Mouse (Mus musculus) midbrain, embryonic 11.5 days (tissue): ENCODE results near the gene Gk5. TPM values are rescaled to one million over a fixed set of nuclear protein-coding genes. Genes with fewer than 3 reads are reported as not detected.

Source experiments
- ATAC-seq: fragments of 200-750 bp; cut with Nextera tagmentation; 2 replicates; pipeline ENCODE4 v1.8.0; 2017; ENCODE audit warnings: moderate TSS enrichment, moderate library complexity; ENCODE audit not compliant: low FRiP score
- DNase-seq: peaks from one replicate; pipeline ENCODE4 v3.0.0; 2015; ENCODE audit warnings: low spot score; ENCODE audit errors: missing footprints
- H3K27ac ChIP-seq: fragments of 300-500 bp; sonication (generic); 2 replicates; pipeline ENCODE4 v1.5.1; 2014; ENCODE audit warnings: low read depth, low read length
- H3K27me3 ChIP-seq: fragments of 300-500 bp; sonication (generic); 2 replicates; pipeline ENCODE4 v1.6.1; 2014; ENCODE audit warnings: mild to moderate bottlenecking, low read length, moderate library complexity, mixed read lengths; ENCODE audit not compliant: control insufficient read depth, insufficient read depth
- H3K36me3 ChIP-seq: fragments of 300-500 bp; sonication (generic); 2 replicates; pipeline ENCODE4 v1.6.1; 2014; ENCODE audit warnings: mild to moderate bottlenecking, low read length, moderate library complexity, mixed read lengths; ENCODE audit not compliant: control insufficient read depth, insufficient read depth
- H3K4me1 ChIP-seq: fragments of 300-500 bp; sonication (generic); 2 replicates; pipeline ENCODE4 v1.6.1; 2014; ENCODE audit warnings: low read length; ENCODE audit not compliant: control insufficient read depth, insufficient read depth
- H3K4me2 ChIP-seq: fragments of 300-500 bp; sonication (generic); 2 replicates; pipeline ENCODE4 v1.6.1; 2014; ENCODE audit warnings: mild to moderate bottlenecking, moderate library complexity
- H3K4me3 ChIP-seq: fragments of 300-500 bp; sonication (generic); 2 replicates; pipeline ENCODE4 v1.5.1; 2014; ENCODE audit warnings: low read depth, low read length
- H3K9ac ChIP-seq: fragments of 300-500 bp; sonication (generic); 2 replicates; pipeline ENCODE4 v1.6.1; 2014; ENCODE audit warnings: low read length
- H3K9me3 ChIP-seq: fragments of 300-500 bp; sonication (generic); 2 replicates; pipeline ENCODE4 v1.6.1; 2016; ENCODE audit warnings: low read length; ENCODE audit not compliant: control insufficient read depth
- WGBS: fragments of 180-500 bp; shearing (Covaris S2); extraction: QIAGEN DNeasy Blood & Tissue Kit; methylation state at CpG from one replicate; pipeline ENCODE4 v1.1.7; 2014; 5-methylcytosine and 5-hydroxymethylcytosine counted together
- polyA plus RNA-seq: library from polyadenylated mRNA; unstranded; fragments of >200 nt; fragmentation: Nextera tagmentation; extraction: Ambion mirVana; gene quantifications from 2 replicates; pipeline ENCODE4 v1.2.1, GENCODE M21; 2014

Gene Gk5
- polyA plus RNA-seq, 1 experiment from 2014 or later: 2.8 TPM

GRCm38 (mm10) chr9:96102846-96103245 lies 16.3 kb upstream of the Gk5 start:
- WGBS: 83% methylated on average over 8 of the region's 8 CpGs
- Histone ChIP-seq H3K4me1 (no peaks in the 10 kb centered on the region), H3K9ac (no peak overlapping the region), H3K27ac (no peak overlapping the region), H3K27me3 (no peaks in the 10 kb centered on the region), H3K4me3 (no peak overlapping the region), H3K36me3 (no peaks in the 10 kb centered on the region), H3K4me2 (no peak overlapping the region), H3K9me3 (peaks cover 6% of the 10 kb centered on the region; the same call in 1 of the 2 replicates)
- DNase-seq (no peak), ATAC-seq (no peak)

- Histone ChIP-seq H3K4me1 (no peaks in the 10 kb centered on the region), H3K36me3 (no peaks in the 10 kb centered on the region), H3K9ac (no peak overlapping the region), H3K9me3 (no peaks in the 10 kb centered on the region), H3K4me3 (no peak overlapping the region), H3K4me2 (no peak overlapping the region), H3K27me3 (no peaks in the 10 kb centered on the region), H3K27ac (no peak overlapping the region)
- no peak for DNase-seq
- 86% methylated on average over 3 of the region's 3 CpGs for WGBS
- ATAC-seq: no peak
These were observed 6.2 kb upstream of the Gk5 start for GRCm38 (mm10) chr9:96112879-96113361.

GRCm38 (mm10) chr9:96116801-96117200 lies 2.4 kb upstream of the Gk5 start:
- Histone ChIP-seq H3K4me3 (no peak overlapping the region), H3K9me3 (no peaks in the 10 kb centered on the region), H3K27me3 (peaks cover 4% of the 10 kb centered on the region; the same call in 1 of the 2 replicates), H3K27ac (no peak overlapping the region), H3K36me3 (no peaks in the 10 kb centered on the region), H3K4me1 (no peaks in the 10 kb centered on the region), H3K9ac (no peak overlapping the region), H3K4me2 (no peak overlapping the region)
- DNase-seq (no peak), ATAC-seq (no peak)
- WGBS: 90% methylated on average over 6 of the region's 6 CpGs

- peaks cover 4% of the 10 kb centered on the region; the same call in 1 of the 2 replicates for H3K27me3 ChIP-seq
- H3K27ac ChIP-seq: no peak overlapping the region
- H3K9ac ChIP-seq: no peak overlapping the region
- no peak for DNase-seq
- H3K36me3 ChIP-seq: no peaks in the 10 kb centered on the region
- no peak for ATAC-seq
- no peaks in the 10 kb centered on the region for H3K9me3 ChIP-seq
- H3K4me1 ChIP-seq: no peaks in the 10 kb centered on the region
- peak overlapping the region; percentile 56; the same call in 1 of the 2 replicates for H3K4me3 ChIP-seq
- 81% methylated on average over 4 of the region's 4 CpGs for WGBS
- H3K4me2 ChIP-seq: peak overlapping the region; percentile 75; the same call in 1 of the 2 replicates
These were observed 946 bp upstream of the Gk5 start for GRCm38 (mm10) chr9:96118216-96118615.

- H3K27me3 ChIP-seq: no peaks in the 10 kb centered on the region
- no peak overlapping the region for H3K4me2 ChIP-seq
- no peaks in the 10 kb centered on the region for H3K36me3 ChIP-seq
- ATAC-seq: no peak
- H3K4me3 ChIP-seq: no peak overlapping the region
- DNase-seq: no peak
- no peak overlapping the region for H3K9ac ChIP-seq
- 60% methylated on average over 5 of the region's 5 CpGs for WGBS
- no peaks in the 10 kb centered on the region for H3K9me3 ChIP-seq
- H3K4me1 ChIP-seq: no peaks in the 10 kb centered on the region
- no peak overlapping the region for H3K27ac ChIP-seq
These were observed 8.8 kb downstream of the Gk5 start for GRCm38 (mm10) chr9:96127972-96128371.

- H3K9ac ChIP-seq: no peak overlapping the region
- no peaks in the 10 kb centered on the region for H3K9me3 ChIP-seq
- H3K27me3 ChIP-seq: no peaks in the 10 kb centered on the region
- H3K4me3 ChIP-seq: no peak overlapping the region
- ATAC-seq: no peak
- H3K4me2 ChIP-seq: no peak overlapping the region
- no peak overlapping the region for H3K27ac ChIP-seq
- peaks cover 3% of the 10 kb centered on the region; the same call in 1 of the 2 replicates for H3K4me1 ChIP-seq
- no peak for DNase-seq
- H3K36me3 ChIP-seq: no peaks in the 10 kb centered on the region
- 82% methylated on average over 4 of the region's 4 CpGs for WGBS
These were observed 13.9 kb downstream of the Gk5 start for GRCm38 (mm10) chr9:96132956-96133603.

- ATAC-seq (no peak), DNase-seq (no peak)
- H3K36me3 ChIP-seq: no peaks in the 10 kb centered on the region
- H3K9ac ChIP-seq: no peak overlapping the region
- no peak overlapping the region for H3K4me3 ChIP-seq
- peaks cover 3% of the 10 kb centered on the region; the same call in 1 of the 2 replicates for H3K4me1 ChIP-seq
- WGBS: 80% methylated on average over 7 of the region's 7 CpGs
- no peak overlapping the region for H3K27ac ChIP-seq
- no peaks in the 10 kb centered on the region for H3K9me3 ChIP-seq
- H3K4me2 ChIP-seq: no peak overlapping the region
- no peaks in the 10 kb centered on the region for H3K27me3 ChIP-seq
These were observed 15.3 kb downstream of the Gk5 start for GRCm38 (mm10) chr9:96134470-96134869.

- no peak for DNase-seq
- no peaks in the 10 kb centered on the region for H3K27me3 ChIP-seq
- ATAC-seq: no peak
- no peak overlapping the region for H3K4me3 ChIP-seq
- no peak overlapping the region for H3K4me2 ChIP-seq
- 85% methylated on average over 8 of the region's 8 CpGs for WGBS
- no peak overlapping the region for H3K27ac ChIP-seq
- H3K4me1 ChIP-seq: peaks cover 3% of the 10 kb centered on the region; the same call in 1 of the 2 replicates
- no peaks in the 10 kb centered on the region for H3K36me3 ChIP-seq
- H3K9ac ChIP-seq: no peak overlapping the region
- H3K9me3 ChIP-seq: no peaks in the 10 kb centered on the region
These were observed 15.8 kb downstream of the Gk5 start for GRCm38 (mm10) chr9:96134916-96135315.

- Histone ChIP-seq H3K4me3 (no peak overlapping the region), H3K36me3 (no peaks in the 10 kb centered on the region), H3K9ac (no peak overlapping the region), H3K4me2 (no peak overlapping the region), H3K27ac (no peak overlapping the region), H3K4me1 (peaks cover 3% of the 10 kb centered on the region; the same call in 1 of the 2 replicates), H3K9me3 (no peaks in the 10 kb centered on the region), H3K27me3 (no peaks in the 10 kb centered on the region)
- DNase-seq (no peak), ATAC-seq (no peak)
- 55% methylated on average over 7 of the region's 7 CpGs for whole genome bisulfite sequencing
These were observed 16.3 kb downstream of the Gk5 start for GRCm38 (mm10) chr9:96135461-96135860.
